Mouse (Mus musculus): ENCODE data around the gene Chrna9. TPM values are rescaled to one million over a fixed set of nuclear protein-coding genes. Genes with fewer than 3 reads are reported as not detected.
A peak's percentile ranks its signal among the peaks of the same experiment; 100 is the strongest.

The Chrna9 gene
- polyA plus RNA-seq, 1 experiment from 2014 or later: not detected

DNA sequence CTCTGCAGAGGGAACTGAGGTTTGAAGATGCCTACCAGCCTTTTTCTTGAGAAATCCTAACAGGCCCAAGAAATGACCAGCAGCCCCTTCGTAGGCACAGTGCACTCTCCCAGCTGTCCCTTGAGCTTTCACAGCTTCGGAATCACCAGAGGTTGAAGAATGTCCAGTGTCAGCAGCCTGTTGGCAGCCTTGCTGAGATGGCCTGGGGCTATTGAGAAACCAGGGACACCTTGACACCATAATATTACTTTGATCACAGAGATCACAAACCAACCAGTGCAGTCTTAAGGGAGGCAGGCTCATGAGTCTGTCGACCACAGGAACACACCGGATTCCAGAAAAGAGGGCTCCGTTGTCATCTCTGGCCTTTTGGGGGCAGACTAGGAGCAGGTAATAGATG, 66.5 kb downstream of the Chrna9 start:
- Histone ChIP-seq H3K27ac (no peak overlapping the region), H3K79me2 (ENCODE audit: inconsistent target) (no peaks in the 10 kb centered on the region), H3K36me3 (ENCODE audit: inconsistent target) (no peaks in the 10 kb centered on the region), H3K4me3 (ENCODE audit: inconsistent target) (no peak overlapping the region)
- 91% methylated on average over 5 of the region's 5 CpGs for WGBS (ENCODE audit: missing documents)

DNA sequence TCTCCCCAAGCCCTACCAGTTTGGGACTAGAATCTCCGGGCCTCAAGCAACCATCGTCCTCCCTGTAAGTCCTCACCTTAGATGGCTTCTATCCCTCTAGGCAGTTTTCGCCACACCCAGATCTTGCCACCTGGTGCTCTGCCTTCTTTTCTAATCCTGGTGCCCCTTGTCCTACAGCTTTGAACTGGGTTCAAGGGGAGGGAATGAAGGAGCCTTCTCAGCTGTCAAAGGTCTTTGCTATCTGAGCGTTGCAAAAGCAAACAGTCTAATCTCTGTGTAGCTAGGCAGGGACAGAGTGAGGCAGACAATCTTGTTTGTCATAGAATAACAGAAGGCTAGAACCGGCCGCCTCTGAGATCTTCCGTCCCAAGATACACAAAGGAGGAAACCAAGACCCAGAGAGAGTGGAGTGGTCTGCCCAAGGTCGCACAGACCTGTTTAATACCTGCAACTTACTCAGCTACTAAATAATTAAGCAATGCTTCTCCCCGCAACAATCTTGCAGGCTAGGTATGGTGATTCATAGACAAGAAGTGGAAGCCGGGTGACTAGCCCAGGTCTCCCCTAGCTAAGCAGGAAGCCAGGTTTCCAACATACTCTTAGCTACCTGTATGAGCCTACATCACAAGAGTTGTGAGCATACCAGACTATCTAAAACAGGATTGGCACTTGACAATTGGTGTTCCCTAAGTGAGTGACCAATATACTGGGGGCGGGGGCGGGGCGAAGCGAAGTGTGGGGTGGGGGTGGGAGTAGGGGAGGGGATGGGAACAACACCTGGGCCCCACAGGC, 69.6 kb downstream of the Chrna9 start, which contains the start of gene 9130230L23Rik:
Gene 9130230L23Rik (minus strand): TSS at position 152 of the 792 bp plus-strand sequence.
- Histone ChIP-seq H3K4me3 (ENCODE audit: inconsistent target) (no peak within 1 kb of the TSS), H3K36me3 (ENCODE audit: inconsistent target) (no peaks in the 10 kb centered on the region), H3K27ac (no peak within 1 kb of the TSS), H3K79me2 (ENCODE audit: inconsistent target) (no peaks in the 10 kb centered on the region)
- 81% methylated on average over 13 of the region's 14 CpGs for WGBS (ENCODE audit: missing documents)

DNA sequence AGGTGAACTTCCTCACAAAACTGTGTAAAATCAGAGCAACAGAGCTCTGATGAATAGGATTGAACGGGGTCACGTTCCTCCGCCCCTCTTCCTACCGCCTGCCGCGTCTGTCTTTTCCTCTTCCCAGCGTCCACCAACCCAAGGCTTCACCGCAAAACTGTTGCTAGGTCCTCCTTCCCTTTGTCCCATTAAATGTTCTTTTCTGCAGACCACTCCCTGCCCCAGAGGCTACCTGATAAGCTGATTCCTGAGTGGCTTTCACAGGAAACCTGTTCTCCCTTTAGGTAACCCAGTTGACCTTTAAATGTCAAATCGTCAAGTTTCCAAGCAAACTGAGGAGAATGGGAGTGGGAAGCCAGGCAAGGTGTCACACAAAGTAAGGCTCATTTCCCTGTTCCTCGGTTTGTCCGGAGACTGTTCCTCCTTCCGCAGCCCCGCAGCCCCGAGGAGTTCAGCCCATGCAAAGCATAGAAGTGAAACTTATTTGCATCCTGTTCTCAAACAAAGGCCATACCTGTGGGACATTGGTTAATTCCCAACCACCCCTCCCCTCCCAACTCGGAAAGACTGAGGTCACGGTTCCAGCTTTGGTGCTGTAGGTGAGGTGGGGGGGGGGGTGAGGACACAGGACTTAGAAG, 70.4 kb downstream of the Chrna9 start:
- no peak overlapping the region for H3K4me3 ChIP-seq (ENCODE audit: inconsistent target)
- H3K36me3 ChIP-seq (ENCODE audit: inconsistent target): no peaks in the 10 kb centered on the region
- H3K79me2 ChIP-seq (ENCODE audit: inconsistent target): no peaks in the 10 kb centered on the region
- H3K27ac ChIP-seq: no peak overlapping the region
- WGBS (ENCODE audit: missing documents): 36% methylated on average over 16 of the region's 16 CpGs

DNA sequence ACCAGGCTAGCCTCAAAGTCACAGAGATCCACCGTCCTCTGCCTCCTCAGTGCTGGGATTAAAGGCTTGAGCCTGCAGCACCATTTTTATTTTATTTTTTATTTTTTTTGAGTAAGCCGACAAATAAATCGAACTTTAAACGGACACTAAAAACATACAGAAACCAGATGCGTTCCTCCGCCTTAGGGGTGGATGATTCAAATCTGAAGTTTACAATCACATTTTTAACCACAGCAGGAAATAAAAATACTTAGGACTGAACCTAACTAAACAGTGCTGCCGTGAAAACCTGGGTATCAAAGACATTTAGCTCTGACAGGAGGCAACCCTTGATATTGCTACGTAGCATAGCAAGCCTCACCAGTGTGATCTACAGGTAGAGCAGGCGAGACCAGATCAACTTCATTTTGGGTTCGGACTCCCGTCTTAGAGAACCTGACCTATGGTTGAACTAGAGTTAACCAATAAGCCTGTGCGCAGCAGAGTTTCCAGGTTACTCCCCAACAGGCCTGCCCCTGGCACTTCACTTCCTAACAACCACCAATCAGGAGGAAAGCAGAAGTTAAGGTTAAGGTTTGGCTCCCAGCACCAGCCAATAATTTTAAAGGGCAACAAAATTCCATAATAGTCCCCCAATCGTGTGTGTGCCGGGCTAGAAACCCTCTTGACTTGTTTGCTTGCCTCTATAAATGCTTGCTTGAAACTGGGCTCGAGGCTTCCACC, 73.7 kb downstream of the Chrna9 start:
- no peaks in the 10 kb centered on the region for H3K79me2 ChIP-seq (ENCODE audit: inconsistent target)
- 93% methylated on average over 15 of the region's 15 CpGs for WGBS (ENCODE audit: missing documents)

DNA sequence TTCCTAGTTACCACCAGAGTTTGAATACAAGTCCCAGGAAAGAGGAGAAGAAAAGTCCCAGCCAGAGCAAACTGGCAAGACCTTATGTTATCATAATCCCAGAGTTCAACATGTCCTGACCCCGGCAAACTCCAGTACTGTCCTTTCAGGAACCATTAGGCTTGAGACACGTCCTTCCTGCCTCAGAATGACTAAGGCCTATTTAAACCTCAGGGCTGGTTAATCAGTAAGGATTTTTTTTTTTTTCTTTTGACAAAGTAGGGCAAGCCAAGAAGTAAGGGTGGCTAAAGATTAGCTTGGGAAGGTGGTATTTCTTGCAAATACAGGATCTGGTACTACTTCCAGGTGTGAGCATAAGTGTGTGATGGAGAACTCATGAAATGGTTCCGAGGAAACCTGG, 79.3 kb downstream of the Chrna9 start:
- H3K27ac ChIP-seq: peak overlapping the region; percentile 70; the same call in 1 of the 2 replicates
- H3K4me3 ChIP-seq (ENCODE audit: inconsistent target): no peak overlapping the region
- WGBS (ENCODE audit: missing documents): 48% methylated on average over 3 of the region's 3 CpGs
- H3K36me3 ChIP-seq (ENCODE audit: inconsistent target): peaks cover 18% of the 10 kb centered on the region; the same call in 1 of the 2 replicates
- H3K79me2 ChIP-seq (ENCODE audit: inconsistent target): peaks cover 2% of the 10 kb centered on the region; the same call in 1 of the 2 replicates

More for the DNA sequence above, 73.7 kb downstream of the Chrna9 start:
- Histone ChIP-seq H3K36me3 (ENCODE audit: inconsistent target) (no peaks in the 10 kb centered on the region), H3K27ac (no peak overlapping the region), H3K4me3 (ENCODE audit: inconsistent target) (no peak overlapping the region)

DNA sequence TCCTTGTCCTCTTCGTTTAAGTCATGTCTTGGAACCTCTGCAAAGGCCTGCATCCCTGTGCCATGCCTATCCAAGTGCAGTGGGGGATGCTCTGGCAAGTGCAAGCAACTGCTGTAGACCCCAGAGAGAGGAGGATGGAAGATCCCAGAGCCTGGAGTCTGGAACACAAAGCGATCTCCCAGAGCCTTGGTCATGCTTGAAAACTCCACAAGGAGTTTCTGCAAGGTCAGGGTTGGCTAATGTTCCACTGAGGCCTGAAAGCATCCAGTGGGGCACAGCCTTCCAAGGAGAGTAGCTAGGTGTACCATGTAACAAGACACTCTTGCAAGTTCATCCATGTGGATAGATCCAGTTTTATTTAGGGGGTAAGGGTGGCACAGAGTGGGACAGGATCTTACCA, 79.7 kb downstream of the Chrna9 start:
- 100% methylated on average over 2 of the region's 2 CpGs for WGBS (ENCODE audit: missing documents)
- Histone ChIP-seq H3K27ac (peak overlapping the region; percentile 70), H3K36me3 (ENCODE audit: inconsistent target) (peaks cover 23% of the 10 kb centered on the region; the same call in 1 of the 2 replicates), H3K79me2 (ENCODE audit: inconsistent target) (peaks cover 6% of the 10 kb centered on the region; the same call in 1 of the 2 replicates), H3K4me3 (ENCODE audit: inconsistent target) (no peak overlapping the region)

DNA sequence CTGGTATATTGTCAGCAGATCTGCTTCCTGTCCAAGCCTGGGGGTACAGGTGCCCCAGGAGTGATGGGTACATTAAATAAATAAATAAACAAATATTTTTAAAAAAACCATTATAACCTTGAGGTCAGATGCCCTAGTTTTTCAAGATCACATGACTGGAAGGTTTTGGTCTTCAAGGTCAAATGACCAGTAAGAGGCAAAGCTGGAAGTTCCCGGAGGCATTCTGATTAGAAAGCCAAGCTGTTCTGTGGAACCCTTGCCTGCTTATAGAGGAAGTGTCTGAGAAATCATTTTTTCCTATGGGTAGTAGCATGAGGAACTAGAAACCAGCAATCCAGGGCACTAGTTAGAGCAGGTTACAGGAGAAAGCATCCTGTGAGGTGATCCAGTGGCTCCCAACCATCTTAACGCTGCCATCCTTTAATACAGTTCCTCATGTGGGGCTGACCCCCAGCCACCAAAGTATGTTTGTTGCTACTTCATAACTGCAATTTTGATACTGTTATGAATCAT, 80.8 kb downstream of the Chrna9 start:
- Histone ChIP-seq H3K27ac (peak overlapping the region; percentile 70), H3K36me3 (ENCODE audit: inconsistent target) (peaks cover 33% of the 10 kb centered on the region), H3K4me3 (ENCODE audit: inconsistent target) (no peak overlapping the region), H3K79me2 (ENCODE audit: inconsistent target) (peaks cover 17% of the 10 kb centered on the region; the same call in 1 of the 2 replicates)
- 67% methylated on average over 2 of the region's 2 CpGs for WGBS (ENCODE audit: missing documents)

DNA sequence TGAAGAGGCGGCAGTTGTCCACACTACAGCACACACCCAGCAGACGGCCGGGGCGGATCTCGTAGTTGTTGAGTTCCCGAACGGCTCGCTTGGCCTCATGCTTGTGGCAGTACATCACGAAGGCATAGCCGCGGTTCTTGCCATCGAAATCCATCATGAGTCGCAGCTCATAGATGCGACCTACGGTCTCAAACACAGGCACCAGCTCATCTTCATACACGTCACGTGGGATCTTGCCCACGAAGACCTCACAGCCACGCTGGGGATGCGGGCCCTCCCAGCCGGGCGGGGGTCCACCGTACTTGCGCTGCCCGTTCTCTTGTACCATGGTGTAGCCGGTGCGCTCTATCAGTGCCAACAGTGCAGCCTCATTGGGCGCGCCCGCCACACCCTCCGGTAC, 92.1 kb downstream of the Chrna9 start:
- Histone ChIP-seq H3K27ac (no peak overlapping the region), H3K79me2 (ENCODE audit: inconsistent target) (peaks cover 98% of the 10 kb centered on the region), H3K4me3 (ENCODE audit: inconsistent target) (no peak overlapping the region), H3K36me3 (ENCODE audit: inconsistent target) (peaks cover 97% of the 10 kb centered on the region)
- WGBS (ENCODE audit: missing documents): 97% methylated on average over 30 of the region's 31 CpGs

Other genes with a start within 250 kb of the Chrna9 start
- 38.5 to 63.2 TPM (median 51.3 TPM) in 3 replicates for gene Pds5a, start 236.6 kb upstream of the Chrna9 start, polyA plus RNA-seq (2018)
- gene N4bp2, start 171.4 kb upstream of the Chrna9 start, polyA plus RNA-seq (2018): 5.2 to 7.6 TPM (median 5.6 TPM) in 3 replicates
- 6.0 to 22.2 TPM (median 10.9 TPM) in 3 replicates for gene Rhoh, start 73.7 kb upstream of the Chrna9 start, polyA plus RNA-seq (2018)
- gene 9130230L23Rik, start 69.4 kb downstream of the Chrna9 start, polyA plus RNA-seq (2018): 0.35 TPM in 1 of 3 replicates, not detected in the others
- gene Rbm47, start 238.2 kb downstream of the Chrna9 start, polyA plus RNA-seq (2018): 35.3 to 62.0 TPM (median 41.0 TPM) in 3 replicates

Measured in macrophage (primary cell).